Mouse (Mus musculus) left cerebral cortex, postnatal 25 days (tissue): ENCODE data around the gene Notch1. TPM values are rescaled to one million over a fixed set of nuclear protein-coding genes. Genes with fewer than 3 reads are reported as not detected.

Source experiments
- DNase-seq, 2 experiments: peaks; one replicate each; pipeline ENCODE4 v3.0.0; 2022; ENCODE audit warnings: low spot score in 2 of 2, mixed read lengths in 1 of 2
- intact Hi-C: fragments of 180-260 bp; cut with DNase I; formaldehyde crosslinking; loops from one replicate; pipeline ENCODE4 v1.15.1; 2025
- microRNA-seq, 2 experiments: library from miRNA; unstranded; fragments of <30 nt; microRNA quantifications; one replicate each; pipeline ENCODE4 v1.2.0; 2022
- total RNA-seq, 2 experiments: library from RNA; stranded (reverse); gene quantifications; 2 replicates each; pipeline ENCODE4 v1.2.3; 2021

Gene Notch1
- total RNA-seq, 2 experiments from 2014 or later = 17.4 to 28.9 TPM

- intact Hi-C loops = no loop called here
- DNase-seq = no peak
Observed at GRCm38 (mm10) chr2:26434791-26435572, 81.5 kb downstream of the Notch1 start.

GRCm38 (mm10) chr2:26429851-26430250, 86.6 kb downstream of the Notch1 start:
- no peak for DNase-seq
- intact Hi-C loops = no loop called here

GRCm38 (mm10) chr2:26424541-26424940, 91.9 kb downstream of the Notch1 start:
- intact Hi-C loops = no loop called here

GRCm38 (mm10) chr2:26423086-26423485, 93.4 kb downstream of the Notch1 start:
- intact Hi-C loops = no loop called here
- DNase-seq = no peak

More at GRCm38 (mm10) chr2:26424541-26424940, 91.9 kb downstream of the Notch1 start:
- no peak for DNase-seq

- intact Hi-C loops = no loop called here
Observed at GRCm38 (mm10) chr2:26421969-26422368, 94.5 kb downstream of the Notch1 start.

GRCm38 (mm10) chr2:26418120-26418519, 98.3 kb downstream of the Notch1 start:
- intact Hi-C loops = no loop called here
- no peak for DNase-seq

More at GRCm38 (mm10) chr2:26421969-26422368, 94.5 kb downstream of the Notch1 start:
- DNase-seq = no peak

GRCm38 (mm10) chr2:26417066-26417465, 99.4 kb downstream of the Notch1 start:
- DNase-seq = no peak
- intact Hi-C loops = no loop called here

- DNase-seq = no peak
- intact Hi-C loops = no loop called here
Observed at GRCm38 (mm10) chr2:26410931-26411411, 105.5 kb downstream of the Notch1 start.

GRCm38 (mm10) chr2:26410091-26410490, 106.4 kb downstream of the Notch1 start:
- DNase-seq = no peak
- intact Hi-C loops = no loop called here

- no peak for DNase-seq
- intact Hi-C loops = no loop called here
Observed at GRCm38 (mm10) chr2:26409362-26409761, 107.1 kb downstream of the Notch1 start.

- intact Hi-C loops = no loop called here
- peak; percentile 97 for DNase-seq
Observed at GRCm38 (mm10) chr2:26408515-26409356, 107.7 kb downstream of the Notch1 start, which contains the start of gene Inpp5e. TSS of gene Inpp5e (minus strand) at chr2:26409203.

Small RNA genes lying within 50 kb of the gene (microRNA-seq; reads per million reads assigned to microRNA genes)
- gene Mir6996 = 0.34 to 0.74 reads per million in 2 experiments

Other genes with a start within 250 kb of the Notch1 start
- 1 to 10 TPM in 1 of 2 experiments, under 1 TPM in 1; 0.57 to 4.3 TPM for gene Ccdc187, start 222.1 kb downstream of the Notch1 start, total RNA-seq
- 10 to 100 TPM; 48.7 to 51.4 TPM for gene Gpsm1, start 201.1 kb downstream of the Notch1 start, total RNA-seq
- gene Dnlz, start 164.6 kb downstream of the Notch1 start, total RNA-seq = 10 to 100 TPM; 28.0 to 28.4 TPM
- 1 to 10 TPM; 2.6 to 3.3 TPM for gene Card9, start 155.7 kb downstream of the Notch1 start, total RNA-seq
- gene Snapc4, start 136.0 kb downstream of the Notch1 start, total RNA-seq = 10 to 100 TPM; 56.9 to 67.7 TPM
- gene Entr1, start 127.3 kb downstream of the Notch1 start, total RNA-seq = 100 to 1,000 TPM; 146 to 163 TPM
- gene Pmpca, start 127.3 kb downstream of the Notch1 start, total RNA-seq = 10 to 100 TPM; 92.3 to 92.8 TPM
- gene Inpp5e, start 107.5 kb downstream of the Notch1 start, total RNA-seq = 10 to 100 TPM; 19.9 to 22.4 TPM
- 10 to 100 TPM; 43.1 to 49.2 TPM for gene Sec16a, start 71.4 kb downstream of the Notch1 start, total RNA-seq
- 10 to 100 TPM; 68.0 to 81.4 TPM for gene Egfl7, start 63.4 kb upstream of the Notch1 start, total RNA-seq
- not detected for gene Gm20532, start 70.0 kb upstream of the Notch1 start, total RNA-seq
- gene Agpat2, start 87.8 kb upstream of the Notch1 start, total RNA-seq = 1 to 10 TPM in 1 of 2 experiments, under 1 TPM in 1; 0.85 to 1.2 TPM
- gene Fam69b, start 111.8 kb upstream of the Notch1 start, total RNA-seq = 10 to 100 TPM; 78.4 to 84.8 TPM
- not detected for gene Lcn4, start 154.6 kb upstream of the Notch1 start, total RNA-seq